Mouse (Mus musculus): ENCODE measurements at regions not wholly inside any gene's neighbourhood (a gene's known extent, or its start where the extent isn't known, plus 50 kb on each side); places are given as distances from the start of the nearest gene placed in this dataset.

- CTCF ChIA-PET, result interaction anchor here in 1 of 4 experiments (0.9 kb wide), 1 partner anchor 31 kb away, joined by 3 read pairs; no protein-coding TSS in a partner anchor
These were observed 75.4 kb upstream of the Spaca7 start for GRCm38 (mm10) chr8:12497420-12497819.

GRCm38 (mm10) chr8:12499658-12500057 is 73.2 kb upstream of the Spaca7 start:
- ChIA-PET CTCF (interaction anchor here (0.5 to 1.1 kb wide), 9 partner anchors 14 to 408 kb away, joined by 3 to 10 read pairs (median 7); partner anchors contain the start of gene Sox1 (in 1 of the 4)), POLR2A (interaction anchor here (0.7 to 7.2 kb wide), 30 partner anchors 9 to 436 kb away, joined by 3 to 82 read pairs (median 4); partner anchors contain the start of gene Sox1 (in 2 of the 4))

More at GRCm38 (mm10) chr8:12497420-12497819, 75.4 kb upstream of the Spaca7 start:
- POLR2A ChIA-PET, result interaction anchor here in 3 of 4 experiments (0.6 to 1.0 kb wide), 5 partner anchors 11 to 67 kb away, joined by 3 to 9 read pairs (median 4); no protein-coding TSS in a partner anchor

GRCm38 (mm10) chr8:12500291-12500690 is 72.5 kb upstream of the Spaca7 start:
- ChIA-PET POLR2A (interaction anchor here in 3 of 4 experiments (0.7 to 7.2 kb wide), 21 partner anchors 8 to 105 kb away, joined by 3 to 96 read pairs (median 5); partner anchors contain the start of gene Sox1 (in 1 of the 3)), CTCF (interaction anchor here in 3 of 4 experiments (0.5 to 0.6 kb wide), 3 partner anchors 28 to 407 kb away, joined by 3 to 7 read pairs (median 3); partner anchors contain the start of gene Sox1 (in 1 of the 3))

GRCm38 (mm10) chr8:12501824-12502223 is 71.0 kb upstream of the Spaca7 start:
- ChIA-PET POLR2A (interaction anchor here in 3 of 4 experiments (0.5 to 7.2 kb wide), 45 partner anchors 8 to 944 kb away, joined by 3 to 96 read pairs (median 4); partner anchors contain the start of genes Sox1 (in 1 of the 3) and Tubgcp3 (in 1 of the 3)), CTCF (interaction anchor here in 2 of 4 experiments (0.8 to 1.2 kb wide), 3 partner anchors 60 to 545 kb away, joined by 3 to 7 read pairs (median 3); no protein-coding TSS in a partner anchor)

GRCm38 (mm10) chr8:12502321-12502775 is 70.5 kb upstream of the Spaca7 start:
- CTCF ChIA-PET, result interaction anchor here in 3 of 4 experiments (0.6 to 1.2 kb wide), 4 partner anchors 22 to 545 kb away, joined by 3 to 7 read pairs (median 5); no protein-coding TSS in a partner anchor
- POLR2A ChIA-PET, result interaction anchor here (0.5 to 7.2 kb wide), 61 partner anchors 8 to 944 kb away, joined by 3 to 96 read pairs (median 4); partner anchors contain the start of genes Lamp1 (in 1 of the 4), Sox1 (in 1 of the 4) and Tubgcp3 (in 1 of the 4)

GRCm38 (mm10) chr8:12502856-12503255 is 70.0 kb upstream of the Spaca7 start:
- POLR2A ChIA-PET, result interaction anchor here (0.5 to 7.2 kb wide), 72 partner anchors 7 to 947 kb away, joined by 3 to 96 read pairs (median 4); partner anchors contain the start of genes Ing1 (in 1 of the 4), Lamp1 (in 1 of the 4), Sox1 (in 1 of the 4) and Tubgcp3 (in 1 of the 4)
- CTCF ChIA-PET, result interaction anchor here in 3 of 4 experiments (0.6 to 1.2 kb wide), 5 partner anchors 9 to 530 kb away, joined by 3 to 7 read pairs (median 6); no protein-coding TSS in a partner anchor

- CTCF ChIA-PET, result interaction anchor here in 1 of 4 experiments (0.6 to 1.1 kb wide), 2 partner anchors 9 to 530 kb away, joined by 3 to 6 read pairs; no protein-coding TSS in a partner anchor
- POLR2A ChIA-PET, result interaction anchor here (0.6 to 7.2 kb wide), 51 partner anchors 9 to 948 kb away, joined by 3 to 96 read pairs (median 5); partner anchors contain the start of genes Ing1 (in 1 of the 4) and Sox1 (in 1 of the 4)
These were observed 69.5 kb upstream of the Spaca7 start for GRCm38 (mm10) chr8:12503344-12503743.

GRCm38 (mm10) chr8:12504240-12504639 is 68.6 kb upstream of the Spaca7 start:
- CTCF ChIA-PET, result interaction anchor here in 1 of 4 experiments (1.4 kb wide), 1 partner anchor 57 kb away, joined by 4 read pairs; no protein-coding TSS in a partner anchor
- POLR2A ChIA-PET, result interaction anchor here (0.6 to 7.2 kb wide), 29 partner anchors 9 to 364 kb away, joined by 3 to 96 read pairs (median 5); partner anchors contain the start of gene Tubgcp3 (in 1 of the 4)

GRCm38 (mm10) chr8:12504777-12505176 is 68.1 kb upstream of the Spaca7 start:
- ChIA-PET CTCF (interaction anchor here in 2 of 4 experiments (0.6 to 1.4 kb wide), 2 partner anchors 19 to 56 kb away, joined by 4 to 5 read pairs; no protein-coding TSS in a partner anchor), POLR2A (interaction anchor here (0.6 to 7.2 kb wide), 24 partner anchors 8 to 365 kb away, joined by 3 to 96 read pairs (median 6); no protein-coding TSS in a partner anchor)

- ChIA-PET POLR2A (interaction anchor here in 3 of 4 experiments (0.6 to 2.1 kb wide), 7 partner anchors 8 to 1512 kb away, joined by 3 to 5 read pairs (median 4); no protein-coding TSS in a partner anchor), CTCF (no interaction called here)
These were observed 62.6 kb upstream of the Spaca7 start for GRCm38 (mm10) chr8:12510233-12510632.

GRCm38 (mm10) chr8:12513042-12513441 is 59.8 kb upstream of the Spaca7 start:
- ChIA-PET CTCF (interaction anchor here in 1 of 4 experiments (0.6 kb wide), 1 partner anchor 14 kb away, joined by 8 read pairs; no protein-coding TSS in a partner anchor), POLR2A (interaction anchor here in 3 of 4 experiments (0.7 to 2.8 kb wide), 10 partner anchors 9 to 186 kb away, joined by 3 to 22 read pairs (median 4); no protein-coding TSS in a partner anchor)

- ChIA-PET CTCF (interaction anchor here in 1 of 4 experiments (0.7 kb wide), 1 partner anchor 9 kb away, joined by 4 read pairs; no protein-coding TSS in a partner anchor), POLR2A (interaction anchor here in 2 of 4 experiments (0.6 to 2.8 kb wide), 6 partner anchors 10 to 29 kb away, joined by 3 to 22 read pairs (median 5); no protein-coding TSS in a partner anchor)
These were observed 58.7 kb upstream of the Spaca7 start for GRCm38 (mm10) chr8:12514138-12514537.

GRCm38 (mm10) chr8:12521636-12522035 is 51.2 kb upstream of the Spaca7 start:
- ChIA-PET CTCF (no interaction called here), POLR2A (interaction anchor here in 1 of 4 experiments (0.6 to 0.7 kb wide), 2 partner anchors 191 to 653 kb away, joined by 4 read pairs; no protein-coding TSS in a partner anchor)

All from embryonic stem cell, embryonic (primary cell).